Mouse (Mus musculus): ENCODE results near the gene Cyp17a1. TPM values are rescaled to one million over a fixed set of nuclear protein-coding genes. Genes with fewer than 3 reads are reported as not detected.
A peak's percentile ranks its signal among the peaks of the same experiment; 100 is the strongest.

The Cyp17a1 gene
- polyA plus RNA-seq, 1 experiment: 0.26 TPM

GRCm38 (mm10) chr19:46655626-46656025, 17.3 kb downstream of the Cyp17a1 start:
- Histone ChIP-seq H3K27ac (ENCODE audit: control insufficient read depth, insufficient read depth, low read length) (no peak overlapping the region), H3K27me3 (ENCODE audit: control insufficient read depth, insufficient read depth, low read length) (no peaks in the 10 kb centered on the region), H3K4me3 (ENCODE audit: control insufficient read depth, insufficient read depth, low read length) (no peak overlapping the region), H3K4me1 (replicated peaks; ENCODE audit: control insufficient read depth, insufficient read depth, low read length) (peaks cover 25% of the 10 kb centered on the region), H3K36me3 (ENCODE audit: control insufficient read depth, insufficient read depth, low read length) (peaks cover 20% of the 10 kb centered on the region)
- DNase-seq: no peak
- TF ChIP-seq CTCF (IDR thresholded peaks at IDR 0.05; ENCODE audit: borderline replicate concordance, control insufficient read depth, extremely low read depth, insufficient read depth, low read length, poor library complexity) (no peak), POLR2A (IDR thresholded peaks at IDR 0.05; ENCODE audit: control insufficient read depth, extremely low read depth, insufficient read depth, low read length, poor library complexity) (no peak)
- WGBS: 88% methylated on average over 10 of the region's 10 CpGs

- peak; percentile 55 for DNase-seq
- WGBS: 10% methylated on average over 14 of the region's 14 CpGs
- peak overlapping the region; percentile 92 for H3K27ac ChIP-seq (ENCODE audit: control insufficient read depth, insufficient read depth, low read length)
- H3K4me3 ChIP-seq (ENCODE audit: control insufficient read depth, insufficient read depth, low read length): no peak overlapping the region
- no peaks in the 10 kb centered on the region for H3K27me3 ChIP-seq (ENCODE audit: control insufficient read depth, insufficient read depth, low read length)
- TF ChIP-seq POLR2A (IDR thresholded peaks at IDR 0.05; ENCODE audit: control insufficient read depth, extremely low read depth, insufficient read depth, low read length, poor library complexity) (no peak), CTCF (IDR thresholded peaks at IDR 0.05; ENCODE audit: borderline replicate concordance, control insufficient read depth, extremely low read depth, insufficient read depth, low read length, poor library complexity) (no peak; the same call in 1 of the 2 replicates)
- H3K36me3 ChIP-seq (ENCODE audit: control insufficient read depth, insufficient read depth, low read length): peaks cover 20% of the 10 kb centered on the region
- peaks cover 28% of the 10 kb centered on the region for H3K4me1 ChIP-seq (replicated peaks; ENCODE audit: control insufficient read depth, insufficient read depth, low read length)
These were observed 19.2 kb downstream of the Cyp17a1 start for GRCm38 (mm10) chr19:46653616-46654235.

GRCm38 (mm10) chr19:46653188-46653587, 19.8 kb downstream of the Cyp17a1 start:
- Histone ChIP-seq H3K27me3 (ENCODE audit: control insufficient read depth, insufficient read depth, low read length) (no peaks in the 10 kb centered on the region), H3K36me3 (ENCODE audit: control insufficient read depth, insufficient read depth, low read length) (peaks cover 20% of the 10 kb centered on the region), H3K4me1 (replicated peaks; ENCODE audit: control insufficient read depth, insufficient read depth, low read length) (peaks cover 34% of the 10 kb centered on the region), H3K27ac (ENCODE audit: control insufficient read depth, insufficient read depth, low read length) (peak overlapping the region; percentile 92), H3K4me3 (ENCODE audit: control insufficient read depth, insufficient read depth, low read length) (no peak overlapping the region)
- 45% methylated on average over 5 of the region's 5 CpGs for WGBS
- TF ChIP-seq POLR2A (IDR thresholded peaks at IDR 0.05; ENCODE audit: control insufficient read depth, extremely low read depth, insufficient read depth, low read length, poor library complexity): no peak
- TF ChIP-seq CTCF (IDR thresholded peaks at IDR 0.05; ENCODE audit: borderline replicate concordance, control insufficient read depth, extremely low read depth, insufficient read depth, low read length, poor library complexity): no peak
- DNase-seq: no peak

GRCm38 (mm10) chr19:46648565-46648964, 24.4 kb downstream of the Cyp17a1 start:
- Histone ChIP-seq H3K4me1 (replicated peaks; ENCODE audit: control insufficient read depth, insufficient read depth, low read length) (peaks cover 45% of the 10 kb centered on the region), H3K36me3 (ENCODE audit: control insufficient read depth, insufficient read depth, low read length) (peaks cover 12% of the 10 kb centered on the region), H3K27ac (ENCODE audit: control insufficient read depth, insufficient read depth, low read length) (no peak overlapping the region), H3K4me3 (ENCODE audit: control insufficient read depth, insufficient read depth, low read length) (no peak overlapping the region), H3K27me3 (ENCODE audit: control insufficient read depth, insufficient read depth, low read length) (no peaks in the 10 kb centered on the region)
- no peak for DNase-seq
- 60% methylated on average over 14 of the region's 14 CpGs for WGBS
- no peak for TF ChIP-seq CTCF (IDR thresholded peaks at IDR 0.05; ENCODE audit: borderline replicate concordance, control insufficient read depth, extremely low read depth, insufficient read depth, low read length, poor library complexity)

- TF ChIP-seq POLR2A (IDR thresholded peaks at IDR 0.05; ENCODE audit: control insufficient read depth, extremely low read depth, insufficient read depth, low read length, poor library complexity): no peak
- no peak for TF ChIP-seq CTCF (IDR thresholded peaks at IDR 0.05; ENCODE audit: borderline replicate concordance, control insufficient read depth, extremely low read depth, insufficient read depth, low read length, poor library complexity)
- Histone ChIP-seq H3K4me1 (replicated peaks; ENCODE audit: control insufficient read depth, insufficient read depth, low read length) (peaks cover 40% of the 10 kb centered on the region), H3K27me3 (ENCODE audit: control insufficient read depth, insufficient read depth, low read length) (no peaks in the 10 kb centered on the region), H3K4me3 (ENCODE audit: control insufficient read depth, insufficient read depth, low read length) (no peak overlapping the region), H3K36me3 (ENCODE audit: control insufficient read depth, insufficient read depth, low read length) (peaks cover 12% of the 10 kb centered on the region), H3K27ac (ENCODE audit: control insufficient read depth, insufficient read depth, low read length) (no peak overlapping the region)
- DNase-seq: no peak
- WGBS: 80% methylated on average over 8 of the region's 8 CpGs
These were observed 25.1 kb downstream of the Cyp17a1 start for GRCm38 (mm10) chr19:46647850-46648249.

- H3K4me3 ChIP-seq (ENCODE audit: control insufficient read depth, insufficient read depth, low read length): no peak overlapping the region
- peaks cover 39% of the 10 kb centered on the region for H3K4me1 ChIP-seq (replicated peaks; ENCODE audit: control insufficient read depth, insufficient read depth, low read length)
- TF ChIP-seq CTCF (IDR thresholded peaks at IDR 0.05; ENCODE audit: borderline replicate concordance, control insufficient read depth, extremely low read depth, insufficient read depth, low read length, poor library complexity): no peak
- no peak for TF ChIP-seq POLR2A (IDR thresholded peaks at IDR 0.05; ENCODE audit: control insufficient read depth, extremely low read depth, insufficient read depth, low read length, poor library complexity)
- H3K27ac ChIP-seq (ENCODE audit: control insufficient read depth, insufficient read depth, low read length): no peak overlapping the region
- DNase-seq: no peak
- 83% methylated on average over 3 of the region's 3 CpGs for WGBS
- no peaks in the 10 kb centered on the region for H3K27me3 ChIP-seq (ENCODE audit: control insufficient read depth, insufficient read depth, low read length)
- H3K36me3 ChIP-seq (ENCODE audit: control insufficient read depth, insufficient read depth, low read length): peaks cover 12% of the 10 kb centered on the region
These were observed 25.7 kb downstream of the Cyp17a1 start for GRCm38 (mm10) chr19:46647254-46647653.

GRCm38 (mm10) chr19:46646041-46646481, 26.9 kb downstream of the Cyp17a1 start:
- H3K36me3 ChIP-seq (ENCODE audit: control insufficient read depth, insufficient read depth, low read length): peaks cover 12% of the 10 kb centered on the region
- H3K27me3 ChIP-seq (ENCODE audit: control insufficient read depth, insufficient read depth, low read length): no peaks in the 10 kb centered on the region
- TF ChIP-seq CTCF (IDR thresholded peaks at IDR 0.05; ENCODE audit: borderline replicate concordance, control insufficient read depth, extremely low read depth, insufficient read depth, low read length, poor library complexity) (no peak), POLR2A (IDR thresholded peaks at IDR 0.05; ENCODE audit: control insufficient read depth, extremely low read depth, insufficient read depth, low read length, poor library complexity) (no peak)
- H3K4me1 ChIP-seq (replicated peaks; ENCODE audit: control insufficient read depth, insufficient read depth, low read length): peaks cover 48% of the 10 kb centered on the region
- H3K27ac ChIP-seq (ENCODE audit: control insufficient read depth, insufficient read depth, low read length): peak overlapping the region; percentile 29; the same call in 1 of the 2 replicates
- DNase-seq: no peak
- no peak overlapping the region for H3K4me3 ChIP-seq (ENCODE audit: control insufficient read depth, insufficient read depth, low read length)
- 69% methylated on average over 12 of the region's 12 CpGs for WGBS
